Mouse (Mus musculus): Measurements from ENCODE around the gene Slc15a4. TPM values are rescaled to one million over a fixed set of nuclear protein-coding genes. Genes with fewer than 3 reads are reported as not detected.

The Slc15a4 gene
- polyA plus RNA-seq, 1 experiment from 2014 or later = 27.3 TPM

GRCm38 (mm10) chr5:127592854-127593253, 39.8 kb downstream of the Slc15a4 start:
- WGBS = 82% methylated on average over 6 of the region's 6 CpGs
- H3K9ac ChIP-seq (replicated peaks; ENCODE audit: low read length) = no peak overlapping the region
- H3K4me2 ChIP-seq (ENCODE audit: low read length) = no peak overlapping the region
- DNase-seq (peak; percentile 72), ATAC-seq (ENCODE audit: low FRiP score, low TSS enrichment) (no peak)
- H3K9me3 ChIP-seq (ENCODE audit: control insufficient read depth, low read length) = no peaks in the 10 kb centered on the region
- H3K36me3 ChIP-seq (ENCODE audit: control insufficient read depth, insufficient read depth, low read length) = peaks cover 49% of the 10 kb centered on the region
- H3K4me1 ChIP-seq (ENCODE audit: control insufficient read depth, insufficient read depth, low read length) = no peaks in the 10 kb centered on the region
- no peak overlapping the region for H3K27ac ChIP-seq (replicated peaks; ENCODE audit: low read depth, low read length)
- no peak overlapping the region for H3K4me3 ChIP-seq (replicated peaks; ENCODE audit: low read depth, low read length)
- no peaks in the 10 kb centered on the region for H3K27me3 ChIP-seq (ENCODE audit: control insufficient read depth, insufficient read depth, low read length)

DNA sequence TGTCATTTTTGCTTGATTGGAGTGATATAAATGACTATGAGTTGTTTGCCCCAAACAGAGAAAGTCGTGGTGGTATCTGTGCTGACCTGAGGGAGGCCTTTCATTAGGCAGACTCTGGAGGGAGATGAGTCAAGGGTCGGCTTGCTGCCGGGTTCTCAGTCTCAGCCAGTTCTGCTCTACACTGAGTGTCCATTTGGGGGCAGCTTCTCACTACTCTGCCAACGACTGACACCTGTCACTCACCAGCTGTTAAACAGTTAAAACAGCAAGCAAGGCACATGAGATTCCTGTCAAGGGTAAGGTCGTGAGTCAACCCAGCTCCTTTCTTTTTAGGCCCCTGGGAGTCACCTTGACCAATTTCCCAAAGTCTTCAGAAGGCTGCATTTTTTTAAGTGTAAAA, 40.3 kb downstream of the Slc15a4 start:
- ATAC-seq (ENCODE audit: low FRiP score, low TSS enrichment) = no peak
- H3K4me3 ChIP-seq (replicated peaks; ENCODE audit: low read depth, low read length) = no peak overlapping the region

GRCm38 (mm10) chr5:127587854-127588253, 44.8 kb downstream of the Slc15a4 start:
- H3K27me3 ChIP-seq (ENCODE audit: control insufficient read depth, insufficient read depth, low read length) = no peaks in the 10 kb centered on the region
- H3K4me2 ChIP-seq (ENCODE audit: low read length) = no peak overlapping the region
- no peaks in the 10 kb centered on the region for H3K36me3 ChIP-seq (ENCODE audit: control insufficient read depth, insufficient read depth, low read length)
- no peaks in the 10 kb centered on the region for H3K4me1 ChIP-seq (ENCODE audit: control insufficient read depth, insufficient read depth, low read length)
- H3K4me3 ChIP-seq (replicated peaks; ENCODE audit: low read depth, low read length) = no peak overlapping the region
- H3K9ac ChIP-seq (replicated peaks; ENCODE audit: low read length) = no peak overlapping the region
- no peak overlapping the region for H3K27ac ChIP-seq (replicated peaks; ENCODE audit: low read depth, low read length)
- peak; percentile 42 for DNase-seq
- WGBS = 76% methylated on average over 6 of the region's 6 CpGs
- ATAC-seq (ENCODE audit: low FRiP score, low TSS enrichment) = no peak
- H3K9me3 ChIP-seq (ENCODE audit: control insufficient read depth, low read length) = no peaks in the 10 kb centered on the region

More for the DNA sequence above, 40.3 kb downstream of the Slc15a4 start:
- Histone ChIP-seq H3K9me3 (ENCODE audit: control insufficient read depth, low read length) (no peaks in the 10 kb centered on the region), H3K4me2 (ENCODE audit: low read length) (no peak overlapping the region), H3K27me3 (ENCODE audit: control insufficient read depth, insufficient read depth, low read length) (no peaks in the 10 kb centered on the region), H3K4me1 (ENCODE audit: control insufficient read depth, insufficient read depth, low read length) (no peaks in the 10 kb centered on the region), H3K9ac (replicated peaks; ENCODE audit: low read length) (no peak overlapping the region), H3K27ac (replicated peaks; ENCODE audit: low read depth, low read length) (no peak overlapping the region), H3K36me3 (ENCODE audit: control insufficient read depth, insufficient read depth, low read length) (peaks cover 44% of the 10 kb centered on the region)
- WGBS = 66% methylated on average over 5 of the region's 5 CpGs
- DNase-seq = no peak

DNA sequence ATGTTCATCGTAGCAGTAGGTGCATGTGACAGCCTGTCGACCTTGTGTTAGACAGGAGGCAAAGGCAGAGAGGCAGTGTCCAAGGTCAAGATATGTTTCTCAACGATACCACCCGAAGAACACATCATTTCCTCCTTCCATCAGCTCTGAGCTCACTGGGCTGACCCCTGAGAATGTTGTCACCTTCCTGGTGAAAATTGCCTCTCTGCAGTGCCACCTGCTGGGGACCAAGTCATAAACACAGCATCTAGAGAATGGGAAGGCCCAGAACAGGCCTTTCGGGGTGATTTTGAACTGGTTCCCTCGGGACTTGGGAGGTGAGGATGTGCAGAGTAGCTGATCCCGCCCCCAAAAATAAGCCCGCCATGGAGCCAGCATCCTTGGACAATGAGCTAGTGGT, 49.0 kb downstream of the Slc15a4 start:
- ATAC-seq (ENCODE audit: low FRiP score, low TSS enrichment) = no peak

GRCm38 (mm10) chr5:127577419-127577818, 55.3 kb downstream of the Slc15a4 start:
- Histone ChIP-seq H3K36me3 (ENCODE audit: control insufficient read depth, insufficient read depth, low read length) (no peaks in the 10 kb centered on the region), H3K4me1 (ENCODE audit: control insufficient read depth, insufficient read depth, low read length) (no peaks in the 10 kb centered on the region), H3K27ac (replicated peaks; ENCODE audit: low read depth, low read length) (no peak overlapping the region), H3K4me3 (replicated peaks; ENCODE audit: low read depth, low read length) (no peak overlapping the region), H3K4me2 (ENCODE audit: low read length) (no peak overlapping the region), H3K9me3 (ENCODE audit: control insufficient read depth, low read length) (no peaks in the 10 kb centered on the region), H3K27me3 (ENCODE audit: control insufficient read depth, insufficient read depth, low read length) (no peaks in the 10 kb centered on the region), H3K9ac (replicated peaks; ENCODE audit: low read length) (no peak overlapping the region)
- ATAC-seq (ENCODE audit: low FRiP score, low TSS enrichment) = no peak
- WGBS = 58% methylated on average over 8 of the region's 8 CpGs
- peak; percentile 46 for DNase-seq

More for the DNA sequence above, 49.0 kb downstream of the Slc15a4 start:
- no peaks in the 10 kb centered on the region for H3K27me3 ChIP-seq (ENCODE audit: control insufficient read depth, insufficient read depth, low read length)
- no peaks in the 10 kb centered on the region for H3K4me1 ChIP-seq (ENCODE audit: control insufficient read depth, insufficient read depth, low read length)
- H3K4me2 ChIP-seq (ENCODE audit: low read length) = no peak overlapping the region
- no peak overlapping the region for H3K9ac ChIP-seq (replicated peaks; ENCODE audit: low read length)
- no peaks in the 10 kb centered on the region for H3K36me3 ChIP-seq (ENCODE audit: control insufficient read depth, insufficient read depth, low read length)
- DNase-seq = peak; percentile 13
- H3K27ac ChIP-seq (replicated peaks; ENCODE audit: low read depth, low read length) = no peak overlapping the region
- H3K4me3 ChIP-seq (replicated peaks; ENCODE audit: low read depth, low read length) = no peak overlapping the region
- H3K9me3 ChIP-seq (ENCODE audit: control insufficient read depth, low read length) = no peaks in the 10 kb centered on the region
- 91% methylated on average over 8 of the region's 8 CpGs for WGBS

GRCm38 (mm10) chr5:127567165-127567741, 65.4 kb downstream of the Slc15a4 start:
- no peaks in the 10 kb centered on the region for H3K9me3 ChIP-seq (ENCODE audit: control insufficient read depth, low read length)
- no peak overlapping the region for H3K4me2 ChIP-seq (ENCODE audit: low read length)
- 10% methylated on average over 6 of the region's 6 CpGs for WGBS
- H3K4me1 ChIP-seq (ENCODE audit: control insufficient read depth, insufficient read depth, low read length) = peaks cover 4% of the 10 kb centered on the region; the same call in 1 of the 2 replicates
- H3K27ac ChIP-seq (replicated peaks; ENCODE audit: low read depth, low read length) = no peak overlapping the region
- no peaks in the 10 kb centered on the region for H3K27me3 ChIP-seq (ENCODE audit: control insufficient read depth, insufficient read depth, low read length)
- no peak for ATAC-seq (ENCODE audit: low FRiP score, low TSS enrichment)
- no peak overlapping the region for H3K4me3 ChIP-seq (replicated peaks; ENCODE audit: low read depth, low read length)
- H3K36me3 ChIP-seq (ENCODE audit: control insufficient read depth, insufficient read depth, low read length) = no peaks in the 10 kb centered on the region
- no peak overlapping the region for H3K9ac ChIP-seq (replicated peaks; ENCODE audit: low read length)
- no peak for DNase-seq

- Histone ChIP-seq H3K27me3 (ENCODE audit: control insufficient read depth, insufficient read depth, low read length) (no peaks in the 10 kb centered on the region), H3K4me1 (ENCODE audit: control insufficient read depth, insufficient read depth, low read length) (no peaks in the 10 kb centered on the region), H3K4me2 (ENCODE audit: low read length) (no peak overlapping the region), H3K9ac (replicated peaks; ENCODE audit: low read length) (no peak overlapping the region), H3K9me3 (ENCODE audit: control insufficient read depth, low read length) (no peaks in the 10 kb centered on the region), H3K4me3 (replicated peaks; ENCODE audit: low read depth, low read length) (no peak overlapping the region), H3K27ac (replicated peaks; ENCODE audit: low read depth, low read length) (no peak overlapping the region), H3K36me3 (ENCODE audit: control insufficient read depth, insufficient read depth, low read length) (no peaks in the 10 kb centered on the region)
- no peak for DNase-seq
- 93% methylated on average over 3 of the region's 3 CpGs for WGBS
- no peak for ATAC-seq (ENCODE audit: low FRiP score, low TSS enrichment)
Measured at GRCm38 (mm10) chr5:127561086-127561485, 71.6 kb downstream of the Slc15a4 start.

- DNase-seq = no peak
Measured at GRCm38 (mm10) chr5:127548136-127548535, 84.6 kb downstream of the Slc15a4 start.

DNA sequence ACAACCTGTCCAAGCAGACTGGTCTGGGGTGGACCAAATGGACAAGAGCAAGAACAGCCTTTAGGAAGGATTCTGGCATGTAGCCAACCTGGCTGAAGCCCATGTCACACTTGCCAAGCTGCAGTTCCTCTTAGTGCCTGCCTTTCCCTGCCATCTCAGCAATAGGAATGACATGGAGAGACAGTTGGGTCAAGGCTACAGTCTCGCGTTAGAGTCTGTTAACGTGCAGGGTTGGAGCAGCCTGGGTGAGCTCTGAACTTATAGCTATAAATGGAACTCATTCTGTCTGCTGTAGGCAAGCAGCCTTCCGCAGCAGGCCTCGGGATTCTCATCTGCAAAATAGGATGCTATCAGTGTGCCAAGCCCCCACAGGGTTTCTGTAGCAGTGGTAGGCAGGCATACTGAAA, 86.1 kb downstream of the Slc15a4 start:
- WGBS = 87% methylated on average over 5 of the region's 5 CpGs
- no peak overlapping the region for H3K4me3 ChIP-seq (replicated peaks; ENCODE audit: low read depth, low read length)
- no peaks in the 10 kb centered on the region for H3K36me3 ChIP-seq (ENCODE audit: control insufficient read depth, insufficient read depth, low read length)
- H3K4me1 ChIP-seq (ENCODE audit: control insufficient read depth, insufficient read depth, low read length) = no peaks in the 10 kb centered on the region
- H3K4me2 ChIP-seq (ENCODE audit: low read length) = no peak overlapping the region
- H3K27me3 ChIP-seq (ENCODE audit: control insufficient read depth, insufficient read depth, low read length) = no peaks in the 10 kb centered on the region
- no peaks in the 10 kb centered on the region for H3K9me3 ChIP-seq (ENCODE audit: control insufficient read depth, low read length)
- H3K9ac ChIP-seq (replicated peaks; ENCODE audit: low read length) = no peak overlapping the region
- no peak for ATAC-seq (ENCODE audit: low FRiP score, low TSS enrichment)
- peak; percentile 29 for DNase-seq
- no peak overlapping the region for H3K27ac ChIP-seq (replicated peaks; ENCODE audit: low read depth, low read length)

More at GRCm38 (mm10) chr5:127548136-127548535, 84.6 kb downstream of the Slc15a4 start:
- H3K4me3 ChIP-seq (replicated peaks; ENCODE audit: low read depth, low read length) = no peak overlapping the region
- WGBS = 77% methylated on average over 2 of the region's 2 CpGs
- H3K4me1 ChIP-seq (ENCODE audit: control insufficient read depth, insufficient read depth, low read length) = no peaks in the 10 kb centered on the region
- H3K27me3 ChIP-seq (ENCODE audit: control insufficient read depth, insufficient read depth, low read length) = no peaks in the 10 kb centered on the region
- H3K27ac ChIP-seq (replicated peaks; ENCODE audit: low read depth, low read length) = no peak overlapping the region
- H3K9ac ChIP-seq (replicated peaks; ENCODE audit: low read length) = no peak overlapping the region
- no peaks in the 10 kb centered on the region for H3K9me3 ChIP-seq (ENCODE audit: control insufficient read depth, low read length)
- H3K4me2 ChIP-seq (ENCODE audit: low read length) = no peak overlapping the region
- no peak for ATAC-seq (ENCODE audit: low FRiP score, low TSS enrichment)
- H3K36me3 ChIP-seq (ENCODE audit: control insufficient read depth, insufficient read depth, low read length) = no peaks in the 10 kb centered on the region

Measured in midbrain, embryonic 14.5 days (tissue).